Mouse (Mus musculus) CH12F3 (cell line): Measurements from ENCODE around the gene Usp2.

ENCODE experiments used
- in situ Hi-C: fragments of 300-500 bp; cut with MboI; formaldehyde crosslinking; loops from 2 replicates; pipeline ENCODE4 v1.14.3; 2020; ENCODE audit warnings: low sequenced_read_pairs

The Usp2 gene

DNA sequence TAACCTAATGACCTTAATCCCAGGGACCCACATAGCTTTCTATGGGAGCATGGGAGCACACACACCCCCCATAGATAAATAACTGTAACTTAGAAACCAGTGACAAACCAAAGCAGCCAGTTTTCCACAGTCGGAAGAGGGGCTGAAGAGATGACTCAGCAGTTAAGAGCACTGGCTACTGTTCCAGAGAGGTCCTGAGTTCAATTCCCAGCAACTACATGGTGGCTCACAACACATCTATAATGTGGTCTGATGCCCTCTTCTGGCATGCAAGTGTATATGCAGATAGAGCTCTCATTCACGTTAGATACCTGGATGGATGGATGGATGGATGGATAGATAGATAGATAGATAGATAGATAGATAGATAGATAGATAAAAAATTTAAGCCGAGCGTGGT lies 49.4 kb downstream of the Usp2 start:
- in situ Hi-C loops = no loop called here

- in situ Hi-C loops = no loop called here
Observed at GRCm38 (mm10) chr9:44119011-44119410, 52.2 kb downstream of the Usp2 start.

- in situ Hi-C loops = no loop called here
Observed at GRCm38 (mm10) chr9:44119948-44120465, 53.2 kb downstream of the Usp2 start.

GRCm38 (mm10) chr9:44124317-44124716 lies 57.5 kb downstream of the Usp2 start:
- in situ Hi-C loops = no loop called here

GRCm38 (mm10) chr9:44125026-44125425 lies 58.2 kb downstream of the Usp2 start:
- in situ Hi-C loops = no loop called here

- in situ Hi-C loops = no loop called here
Observed at GRCm38 (mm10) chr9:44125546-44126428, 59.0 kb downstream of the Usp2 start.

GRCm38 (mm10) chr9:44126746-44127145 lies 59.9 kb downstream of the Usp2 start:
- in situ Hi-C loops = no loop called here

DNA sequence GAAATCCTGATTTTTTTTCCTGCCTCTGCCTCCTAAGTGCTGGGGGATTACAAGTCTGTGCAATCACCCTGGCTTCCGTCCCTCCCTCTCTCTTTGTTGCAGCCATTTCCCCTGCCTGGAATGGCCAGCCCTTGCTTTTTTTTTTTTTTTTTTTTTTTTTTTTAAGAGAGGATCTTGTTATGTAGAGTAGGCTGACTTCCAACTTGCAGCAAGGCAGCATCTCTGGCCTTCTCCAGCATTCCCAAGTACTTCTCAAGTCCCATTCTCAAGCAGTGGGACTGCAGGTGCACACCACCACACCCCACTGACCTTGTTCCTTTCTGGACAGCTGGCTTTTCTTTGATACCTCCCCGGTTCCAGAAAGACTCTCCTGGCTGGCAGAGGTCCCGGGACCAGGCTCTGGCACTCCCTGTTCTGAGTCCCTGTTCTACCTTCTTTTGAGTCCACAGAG lies 60.6 kb downstream of the Usp2 start:
- in situ Hi-C loops = no loop called here

GRCm38 (mm10) chr9:44129633-44130032 lies 62.8 kb downstream of the Usp2 start:
- in situ Hi-C loops = no loop called here

DNA sequence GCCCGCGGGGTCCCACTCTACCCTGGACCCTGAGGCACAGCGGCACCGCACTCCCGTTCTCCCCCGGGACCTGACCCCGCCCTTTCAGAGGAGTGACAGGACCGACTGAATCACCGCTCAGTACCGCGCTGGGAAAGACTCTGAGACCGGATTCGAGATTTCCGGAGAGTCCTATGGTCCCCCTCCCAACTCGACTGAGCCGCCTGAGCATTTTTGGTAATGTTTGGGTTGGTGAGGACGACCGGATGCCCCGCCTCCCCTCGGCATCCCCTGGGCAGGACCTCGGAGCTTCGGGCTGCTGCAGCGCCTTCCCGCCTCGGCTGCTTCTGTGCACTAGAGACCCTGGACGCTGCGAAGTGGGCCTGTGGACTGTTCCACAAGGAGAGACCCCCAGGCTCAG lies 63.2 kb downstream of the Usp2 start:
- in situ Hi-C loops = no loop called here

GRCm38 (mm10) chr9:44130581-44131275 lies 63.9 kb downstream of the Usp2 start:
- in situ Hi-C loops = no loop called here

DNA sequence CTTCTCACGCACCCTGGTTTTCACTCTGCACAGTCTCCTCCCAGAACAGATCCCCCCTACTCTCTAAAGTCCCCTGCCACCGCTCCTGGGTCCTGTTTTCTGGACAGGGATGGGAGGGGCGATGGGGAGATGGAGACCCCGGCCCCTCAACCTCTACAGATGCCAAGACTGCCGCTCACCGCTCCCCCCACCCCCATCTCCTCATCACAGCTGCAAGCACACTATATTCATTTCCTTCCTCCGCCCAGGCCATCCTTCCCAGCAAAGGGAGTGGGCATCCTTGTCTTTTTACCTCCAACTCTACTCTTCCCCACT lies 64.4 kb downstream of the Usp2 start:
- in situ Hi-C loops = no loop called here

DNA sequence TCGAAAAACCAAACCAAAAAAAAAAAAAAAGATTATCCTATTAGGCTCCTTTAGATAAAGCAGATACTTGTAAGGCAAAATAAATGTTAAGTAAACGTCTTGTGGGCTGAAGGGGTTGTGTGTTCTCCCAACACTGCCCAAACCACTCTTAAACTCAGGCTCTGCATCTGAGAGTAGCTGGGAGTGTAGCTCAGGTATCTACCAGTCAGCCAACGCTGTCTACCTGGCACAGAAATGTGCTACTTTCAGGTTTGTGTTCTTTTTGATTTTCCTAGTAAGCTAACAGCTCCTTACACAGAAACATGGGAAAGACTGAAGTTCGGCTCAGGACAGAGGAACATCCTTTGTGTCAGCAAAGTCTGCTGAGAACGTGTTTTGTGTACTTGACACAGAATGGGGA lies 65.4 kb downstream of the Usp2 start:
- in situ Hi-C loops = no loop called here

GRCm38 (mm10) chr9:44133287-44133686 lies 66.5 kb downstream of the Usp2 start:
- in situ Hi-C loops = no loop called here

DNA sequence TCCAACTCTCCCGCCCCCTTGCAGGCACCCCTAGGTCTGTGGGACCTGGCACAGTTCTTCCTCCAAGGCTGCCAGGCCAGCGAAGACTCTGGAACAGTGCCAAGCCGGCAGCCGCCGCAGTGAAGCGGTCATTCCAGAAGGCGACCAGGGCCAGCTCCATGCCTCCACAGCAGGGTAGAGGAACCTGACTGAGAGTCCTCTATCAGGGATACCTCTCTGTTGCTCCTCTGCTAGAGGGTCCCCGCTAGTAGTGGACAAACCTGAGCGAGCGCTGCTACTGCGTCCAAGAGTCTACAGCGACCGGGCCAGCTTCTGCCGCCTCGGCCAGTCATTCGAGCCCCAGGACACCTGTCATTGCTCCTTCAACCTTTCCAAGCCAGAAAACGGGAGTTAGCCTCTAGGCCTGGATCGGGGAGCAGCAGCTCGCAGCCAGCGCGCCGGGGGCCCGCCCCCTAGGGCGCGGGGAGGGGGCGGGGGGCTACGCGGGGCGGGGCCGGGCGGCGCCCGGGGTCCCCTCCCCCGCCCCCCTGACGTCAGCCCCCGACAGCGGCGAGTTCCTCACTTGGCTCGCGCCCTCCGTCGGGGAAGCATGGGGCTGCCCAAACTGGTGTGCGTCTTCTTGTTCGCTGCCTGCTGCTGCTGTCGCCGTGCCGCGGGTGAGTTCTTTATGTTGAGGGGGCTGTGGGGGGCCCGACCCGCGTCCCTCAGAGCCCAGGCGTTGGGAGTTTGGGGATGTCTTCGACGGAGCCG lies 67.5 kb downstream of the Usp2 start, which contains the start of gene Mcam:
Gene Mcam (plus strand): TSS at position 369 of the 750 bp plus-strand sequence.
- in situ Hi-C loops = no loop called here

- in situ Hi-C loops = no loop called here
Observed at GRCm38 (mm10) chr9:44134851-44135730, 68.3 kb downstream of the Usp2 start.

DNA sequence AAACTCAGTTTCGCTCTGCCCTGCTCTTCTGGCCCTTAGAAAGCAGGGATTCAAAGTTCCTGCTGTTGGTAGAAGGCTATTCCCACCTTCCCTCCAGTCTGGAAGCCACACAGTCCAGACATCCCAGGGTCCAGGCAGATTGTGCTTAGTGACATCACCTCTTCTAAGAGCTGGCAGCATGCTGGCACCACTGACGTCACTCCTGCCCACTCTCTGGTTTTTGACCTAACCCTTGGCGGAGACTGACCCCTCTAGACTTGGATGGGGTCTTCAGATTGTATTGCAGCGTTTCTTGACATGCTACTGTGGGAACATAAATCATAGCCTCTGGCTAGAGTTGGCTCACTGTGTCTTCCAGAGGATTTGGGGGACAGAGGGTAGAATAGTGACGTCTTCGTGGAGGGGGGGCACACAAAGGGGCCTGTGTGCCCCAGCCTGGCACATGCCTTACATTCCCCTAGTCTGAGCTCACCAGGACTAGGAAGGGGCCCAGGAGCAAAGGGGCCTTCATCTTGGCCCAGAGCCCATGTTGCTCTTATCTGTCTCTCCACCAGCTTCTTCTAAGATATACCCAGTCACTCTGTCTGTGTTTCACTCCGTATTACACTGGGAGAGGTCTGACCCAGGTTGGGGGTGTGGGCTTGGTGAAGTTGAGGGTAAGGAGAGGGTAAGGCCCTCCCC lies 69.0 kb downstream of the Usp2 start:
- in situ Hi-C loops = no loop called here

DNA sequence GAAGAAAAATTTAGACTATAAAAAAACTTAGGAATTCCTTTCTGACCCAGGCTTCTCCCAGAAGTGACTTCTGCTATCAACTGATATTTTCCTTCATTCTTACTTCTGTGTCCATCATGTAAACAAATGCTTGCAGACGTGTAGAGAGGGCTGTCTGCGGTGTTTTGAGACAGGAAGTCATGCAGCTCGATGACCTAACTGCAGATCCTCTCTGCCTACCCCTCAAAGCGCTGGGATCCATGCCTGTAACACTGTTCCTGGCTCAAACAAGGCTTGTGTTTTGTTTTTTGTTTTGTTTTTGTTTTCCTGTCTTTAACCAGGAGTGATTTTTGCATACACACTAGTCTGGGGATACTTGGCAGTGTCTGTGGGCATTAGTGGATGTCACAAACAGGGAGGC lies 71.0 kb downstream of the Usp2 start:
- in situ Hi-C loops = no loop called here

DNA sequence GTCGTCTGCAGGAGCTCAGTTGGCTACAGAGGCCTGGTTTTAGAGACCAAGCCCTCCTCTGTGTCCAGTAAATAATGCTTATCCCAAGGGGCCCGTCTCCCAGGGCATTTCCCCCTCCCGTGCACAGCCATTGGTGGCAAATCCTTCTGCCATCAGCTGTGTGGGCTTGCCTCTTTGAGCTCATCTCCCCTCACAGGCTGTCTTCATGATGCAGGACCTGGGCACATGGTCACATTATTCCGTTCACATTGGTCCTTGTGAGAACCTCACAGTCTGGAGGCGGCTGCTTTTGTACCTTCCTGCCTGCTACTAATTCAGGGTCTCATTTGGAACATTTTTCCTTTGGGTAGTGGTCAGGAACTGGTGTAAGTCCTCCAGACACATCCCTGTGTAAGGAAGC lies 75.1 kb downstream of the Usp2 start:
- in situ Hi-C loops = no loop called here

- in situ Hi-C loops = no loop called here
Observed at GRCm38 (mm10) chr9:44143421-44143820, 76.6 kb downstream of the Usp2 start.
